Mouse (Mus musculus) stomach, postnatal 0 days (tissue): ENCODE data around the gene Metap1. TPM values are rescaled to one million over a fixed set of nuclear protein-coding genes. Genes with fewer than 3 reads are reported as not detected.
A peak's percentile ranks its signal among the peaks of the same experiment; 100 is the strongest.

Source experiments
- ATAC-seq: fragments of 200-750 bp; cut with Nextera tagmentation; 2 replicates; pipeline ENCODE4 v1.8.0; 2017; ENCODE audit not compliant: low FRiP score, low TSS enrichment
- DNase-seq: peaks from one replicate; pipeline ENCODE4 v3.0.0-alpha.2; 2016; ENCODE audit warnings: low spot score
- H3K27ac ChIP-seq: fragments of 300-500 bp; sonication (generic); replicated peaks from 2 replicates; pipeline ENCODE4 v1.5.1; 2014; ENCODE audit warnings: mild to moderate bottlenecking, control low read depth
- H3K27me3 ChIP-seq: fragments of 300-500 bp; sonication (generic); 2 replicates; pipeline ENCODE4 v1.6.1; 2014; ENCODE audit warnings: low read length; ENCODE audit not compliant: control insufficient read depth, insufficient read depth
- H3K36me3 ChIP-seq: fragments of 300-500 bp; sonication (generic); 2 replicates; pipeline ENCODE4 v1.6.1; 2014; ENCODE audit warnings: low read length, mixed read lengths; ENCODE audit not compliant: control insufficient read depth, insufficient read depth
- H3K4me1 ChIP-seq: fragments of 300-500 bp; sonication (generic); replicated peaks from 2 replicates; pipeline ENCODE4 v1.6.1; 2014; ENCODE audit warnings: antibody characterized with exemption; ENCODE audit not compliant: control insufficient read depth, insufficient read depth
- H3K4me2 ChIP-seq: fragments of 300-500 bp; sonication (generic); replicated peaks from 2 replicates; pipeline ENCODE4 v1.6.1; 2014; ENCODE audit warnings: low read depth, mild to moderate bottlenecking, control low read depth, moderate library complexity
- H3K4me3 ChIP-seq: fragments of 300-500 bp; sonication (generic); 2 replicates; pipeline ENCODE4 v1.5.1; 2014; ENCODE audit warnings: low read depth, low read length, control low read depth
- H3K9ac ChIP-seq: fragments of 300-500 bp; sonication (generic); 2 replicates; pipeline ENCODE4 v1.6.1; 2014; ENCODE audit warnings: mild to moderate bottlenecking, low read length, control low read depth, mixed read lengths
- H3K9me3 ChIP-seq: fragments of 300-500 bp; sonication (generic); 2 replicates; pipeline ENCODE4 v1.6.1; 2016; ENCODE audit warnings: low read length; ENCODE audit not compliant: control insufficient read depth
- CTCF ChIP-seq: IDR thresholded peaks from 2 replicates; pipeline ENCODE4 v1.5.1; 2016; ENCODE audit warnings: antibody characterized with exemption, low read depth, mild to moderate bottlenecking, moderate library complexity
- EP300 ChIP-seq: optimal IDR thresholded peaks from 2 replicates; pipeline ENCODE3; 2016; ENCODE audit warnings: antibody characterized with exemption
- WGBS: fragments of 180-500 bp; shearing (Covaris S2); extraction: QIAGEN DNeasy Blood & Tissue Kit; methylation state at CpG from one replicate; pipeline ENCODE4 v1.1.7; 2014; 5-methylcytosine and 5-hydroxymethylcytosine counted together
- polyA plus RNA-seq: library from polyadenylated mRNA; unstranded; fragments of >200 nt; fragmentation: Nextera tagmentation; extraction: Ambion mirVana; gene quantifications from 2 replicates; pipeline ENCODE4 v1.2.1, GENCODE M21; 2015

The Metap1 gene
- 33.9 and 34.1 TPM in 2 replicates for polyA plus RNA-seq

GRCm38 (mm10) chr3:138489327-138490033 is at the start of gene Metap1:
TSS of gene Metap1 (minus strand) at chr3:138489515.
- WGBS, result under 1% methylated on average over 37 of the region's 65 CpGs
- ATAC-seq, result peak; percentile 99

DNA sequence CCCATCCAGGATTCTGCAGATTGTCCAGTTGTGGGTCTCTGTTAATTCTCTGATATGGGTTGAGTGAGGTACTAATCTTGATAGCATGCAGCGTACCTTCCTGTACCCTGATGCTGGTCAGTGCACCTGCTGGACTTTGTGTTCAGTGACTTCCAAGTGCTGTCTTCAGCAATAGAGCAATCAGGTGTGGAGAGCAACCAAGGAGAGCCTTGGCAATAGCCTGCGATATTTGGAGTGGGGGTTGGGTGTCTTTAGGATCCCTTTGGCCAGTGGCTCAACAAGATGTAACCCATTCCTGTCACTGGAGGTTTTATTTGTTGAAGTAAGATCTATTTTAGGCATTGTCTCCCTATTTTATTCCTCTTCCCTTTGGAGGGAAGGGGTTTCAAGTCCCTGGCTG is 46.7 kb upstream of the Metap1 start:
- Histone ChIP-seq H3K9me3 (no peaks in the 10 kb centered on the region), H3K4me1 (no peaks in the 10 kb centered on the region), H3K27me3 (no peaks in the 10 kb centered on the region), H3K27ac (no peak overlapping the region), H3K36me3 (no peaks in the 10 kb centered on the region), H3K4me3 (no peak overlapping the region), H3K4me2 (no peak overlapping the region), H3K9ac (no peak overlapping the region)
- DNase-seq (no peak), ATAC-seq (no peak)
- TF ChIP-seq EP300 (no peak), CTCF (no peak)
- WGBS, result 98% methylated on average over 2 of the region's 2 CpGs

More at GRCm38 (mm10) chr3:138489327-138490033, at the start of gene Metap1:
- Histone ChIP-seq H3K27ac (peak within 1 kb of the TSS; percentile 88), H3K4me2 (peak within 1 kb of the TSS; percentile 70), H3K9ac (peak within 1 kb of the TSS; percentile 88), H3K9me3 (no peaks in the 10 kb centered on the region), H3K36me3 (no peaks in the 10 kb centered on the region), H3K4me3 (peak within 1 kb of the TSS; percentile 89), H3K4me1 (no peaks in the 10 kb centered on the region), H3K27me3 (no peaks in the 10 kb centered on the region)
- TF ChIP-seq CTCF, result peak; percentile 32
- no peak for TF ChIP-seq EP300
- peak; percentile 99 for DNase-seq

GRCm38 (mm10) chr3:138532764-138533163 is 43.4 kb upstream of the Metap1 start:
- Histone ChIP-seq H3K4me2 (no peak overlapping the region), H3K9ac (no peak overlapping the region), H3K27ac (no peak overlapping the region), H3K27me3 (no peaks in the 10 kb centered on the region), H3K4me3 (no peak overlapping the region), H3K36me3 (no peaks in the 10 kb centered on the region), H3K9me3 (no peaks in the 10 kb centered on the region), H3K4me1 (no peaks in the 10 kb centered on the region)
- TF ChIP-seq CTCF, result no peak
- TF ChIP-seq EP300, result no peak
- ATAC-seq (no peak), DNase-seq (no peak)
- whole genome bisulfite sequencing, result 31% methylated on average over 2 of the region's 2 CpGs

DNA sequence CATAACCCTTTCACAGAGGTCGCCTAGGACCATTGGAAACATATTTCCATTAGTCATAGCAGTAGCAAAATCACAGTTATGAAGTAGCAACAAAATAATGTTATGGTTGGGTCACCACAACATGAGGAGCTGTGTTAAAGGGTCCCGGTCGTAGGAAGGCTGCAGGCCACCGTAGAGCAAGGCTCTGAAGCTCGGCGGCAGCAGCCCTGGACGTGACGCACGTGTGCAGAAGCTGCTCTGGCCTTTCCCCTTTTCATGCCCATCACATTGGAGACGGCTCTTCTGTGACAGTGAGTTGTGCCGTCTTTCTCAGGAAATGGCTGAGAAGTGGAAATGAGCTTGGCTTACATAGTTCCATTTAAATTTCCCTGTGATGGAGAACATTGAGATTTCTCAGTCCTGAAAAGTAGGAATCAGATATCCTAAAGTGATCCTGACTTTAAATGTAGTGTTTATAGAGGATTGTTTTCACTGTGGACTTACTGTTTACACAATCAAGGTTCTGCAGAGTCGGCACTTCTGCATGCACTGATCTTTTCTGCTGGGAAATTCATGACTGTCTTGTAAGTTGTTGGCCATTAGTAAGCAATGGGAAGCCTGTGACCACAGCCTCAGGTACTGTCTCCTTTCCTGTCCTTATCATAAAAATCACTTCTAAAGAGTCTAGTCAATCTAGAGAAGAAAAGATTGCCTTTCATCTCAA is 42.3 kb upstream of the Metap1 start:
- no peak for ATAC-seq
- TF ChIP-seq CTCF (no peak), EP300 (no peak)
- Histone ChIP-seq H3K9ac (no peak overlapping the region), H3K36me3 (no peaks in the 10 kb centered on the region), H3K27me3 (no peaks in the 10 kb centered on the region), H3K27ac (no peak overlapping the region), H3K4me3 (no peak overlapping the region), H3K4me1 (no peaks in the 10 kb centered on the region), H3K4me2 (no peak overlapping the region), H3K9me3 (no peaks in the 10 kb centered on the region)
- no peak for DNase-seq
- WGBS, result 46% methylated on average over 12 of the region's 12 CpGs

DNA sequence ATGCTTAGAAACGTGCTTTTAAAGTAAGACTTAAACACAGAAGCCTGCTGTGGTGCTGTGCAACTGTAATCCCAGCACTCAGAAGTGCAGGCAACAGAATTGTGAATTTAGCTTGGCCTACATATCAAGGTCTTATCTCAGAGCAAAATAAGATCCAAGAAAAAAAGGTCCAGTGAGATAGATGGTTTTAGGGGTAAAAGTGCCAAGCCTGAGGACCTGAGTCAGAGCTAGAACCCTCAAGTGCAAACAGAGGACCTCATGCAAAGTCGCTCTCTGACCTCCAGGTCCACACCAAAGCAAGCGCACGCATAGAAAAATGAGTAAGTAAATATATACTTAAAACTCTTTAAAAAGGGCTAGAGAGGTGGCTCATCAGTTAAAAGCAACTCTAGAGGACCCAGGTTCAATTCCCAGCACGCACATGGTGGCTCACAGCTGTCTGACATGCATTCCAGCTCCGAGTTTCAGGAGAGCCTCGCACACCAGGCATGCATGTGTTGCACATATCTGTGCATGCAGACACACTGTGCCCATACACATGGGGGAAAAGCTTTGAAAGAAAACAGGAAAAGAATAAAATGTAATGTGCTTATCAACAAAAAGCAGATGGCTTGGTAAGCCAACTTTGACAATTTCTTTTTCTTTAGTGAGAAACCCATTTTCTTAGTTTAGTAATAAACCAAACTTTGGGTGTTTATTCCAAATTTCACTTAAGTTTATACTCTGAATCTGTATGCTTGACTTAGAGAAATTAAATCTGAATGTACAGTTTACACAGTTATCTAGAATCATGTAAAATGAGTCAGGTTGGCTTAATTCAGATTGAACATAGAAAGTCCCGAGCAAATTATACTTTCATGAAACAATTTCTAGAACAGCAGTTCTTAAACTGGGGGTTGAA is 41.5 kb upstream of the Metap1 start:
- TF ChIP-seq EP300 (no peak), CTCF (no peak)
- no peak overlapping the region for H3K9ac ChIP-seq
- H3K27ac ChIP-seq, result no peak overlapping the region
- no peaks in the 10 kb centered on the region for H3K27me3 ChIP-seq
- no peak overlapping the region for H3K4me2 ChIP-seq
- peak; percentile 22 for DNase-seq
- WGBS, result 40% methylated on average over 8 of the region's 8 CpGs
- no peak for ATAC-seq
- H3K36me3 ChIP-seq, result no peaks in the 10 kb centered on the region
- H3K9me3 ChIP-seq, result no peaks in the 10 kb centered on the region
- H3K4me3 ChIP-seq, result no peak overlapping the region
- no peaks in the 10 kb centered on the region for H3K4me1 ChIP-seq
